Mouse (Mus musculus) retina, postnatal 1 day (tissue): ENCODE measurements around the gene 4930412O13Rik.

Experiments used
- DNase-seq: peaks from one replicate; pipeline ENCODE4 v3.0.0-alpha.2; 2012

Gene 4930412O13Rik

DNA sequence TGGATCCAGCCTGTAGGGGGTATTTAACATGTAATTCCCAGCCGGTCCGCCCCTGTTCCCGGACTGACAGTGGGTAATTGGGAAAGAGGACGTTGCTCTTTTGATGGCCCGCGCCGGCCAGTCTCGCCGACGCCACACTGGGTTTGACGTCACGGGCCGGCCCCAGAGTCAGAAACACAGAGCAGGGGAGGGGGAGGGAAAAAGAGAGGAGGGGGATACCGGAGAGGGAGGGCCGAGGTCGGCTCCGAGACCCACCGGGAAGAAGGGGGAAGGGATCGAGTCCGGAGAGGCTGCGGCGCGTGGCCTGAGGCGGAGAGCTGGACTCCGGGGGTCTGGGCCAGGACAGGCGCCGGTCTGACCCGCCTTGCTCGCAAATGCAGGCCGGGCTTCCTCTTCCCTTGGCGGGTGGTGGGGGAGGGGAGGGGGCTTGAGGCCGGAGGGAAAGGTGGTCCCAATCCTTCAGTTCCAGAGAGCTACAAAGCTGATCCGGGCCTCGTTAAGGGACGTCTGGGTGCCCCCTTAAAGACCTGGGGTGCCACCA is at the start of gene 4930412O13Rik:
TSS of gene 4930412O13Rik (plus strand) at position 202 of the 541 bp plus-strand sequence.
- DNase-seq = peak; percentile 62

DNA sequence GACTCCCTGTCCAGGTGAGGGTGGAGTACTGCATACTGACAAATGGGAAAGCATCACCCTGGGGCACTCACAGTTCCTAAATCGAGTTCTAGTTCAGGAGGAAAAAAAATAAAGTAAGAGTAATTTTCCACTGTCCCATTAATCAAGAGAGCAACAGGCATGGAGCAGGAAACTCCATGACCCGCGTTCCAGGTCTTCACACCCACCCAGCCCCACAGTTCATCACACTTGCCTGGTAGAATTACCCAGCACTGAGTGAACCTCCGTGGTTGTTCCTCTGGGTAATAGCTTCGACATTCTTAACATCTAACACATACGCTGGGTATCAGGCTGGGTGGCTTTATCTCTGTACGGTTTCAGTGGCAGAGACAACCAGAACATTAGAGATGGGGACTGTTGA is 47.3 kb upstream of the 4930412O13Rik start:
- DNase-seq = no peak

DNA sequence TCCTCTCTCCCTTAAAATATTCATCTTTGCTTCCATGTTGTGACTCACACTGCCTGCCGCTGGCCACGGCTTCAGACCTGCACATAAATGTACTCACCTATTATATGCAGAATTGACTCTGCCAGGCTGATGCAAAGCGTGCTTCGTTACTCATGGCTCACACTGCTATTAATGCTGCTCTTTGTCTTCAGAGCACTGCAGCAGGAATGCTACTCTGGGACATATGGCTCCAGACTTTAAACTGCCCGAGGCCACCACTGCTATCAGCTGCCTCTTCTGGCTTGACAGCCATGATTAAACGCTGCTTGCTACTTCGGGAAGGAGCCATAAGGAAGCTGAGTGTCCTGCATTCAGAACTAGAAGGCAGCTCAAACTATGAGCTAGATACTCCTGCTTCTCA is 45.9 kb upstream of the 4930412O13Rik start:
- peak; percentile 44 for DNase-seq

DNA sequence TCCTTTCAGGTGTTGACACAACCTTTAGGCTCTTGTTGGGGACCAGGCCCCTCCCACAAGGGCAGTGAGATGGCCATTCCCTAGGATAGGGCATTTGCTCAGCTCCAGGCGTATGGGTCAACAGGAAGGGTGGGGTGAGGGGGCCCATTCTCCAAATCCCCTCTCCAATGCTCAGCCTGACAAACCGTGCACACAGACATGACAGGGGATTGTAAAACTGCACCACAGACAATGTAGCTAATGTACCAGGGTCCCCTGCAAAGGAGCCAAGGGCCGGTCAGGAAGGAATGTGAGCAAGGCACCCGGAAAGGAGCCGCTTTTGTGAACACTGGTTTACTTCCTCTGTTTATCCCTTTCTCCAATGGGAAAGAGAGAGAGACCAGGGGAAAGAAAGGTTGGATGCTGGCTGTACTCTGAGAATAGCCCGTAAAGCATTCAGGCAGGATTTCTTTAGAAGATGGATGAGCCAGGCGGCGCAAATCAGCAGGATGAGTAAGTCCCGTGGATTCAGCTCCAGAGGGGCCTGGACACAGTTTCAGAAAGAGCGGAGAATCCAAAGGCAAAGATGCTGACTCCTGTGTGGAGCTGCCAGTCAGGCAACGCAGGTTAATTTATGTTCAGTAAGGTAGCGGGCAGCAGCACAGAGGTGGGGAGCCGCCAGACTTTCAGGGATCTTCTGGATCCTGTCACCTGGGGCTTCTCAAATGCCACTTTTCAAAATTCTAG is 28.0 kb upstream of the 4930412O13Rik start:
- no peak for DNase-seq

DNA sequence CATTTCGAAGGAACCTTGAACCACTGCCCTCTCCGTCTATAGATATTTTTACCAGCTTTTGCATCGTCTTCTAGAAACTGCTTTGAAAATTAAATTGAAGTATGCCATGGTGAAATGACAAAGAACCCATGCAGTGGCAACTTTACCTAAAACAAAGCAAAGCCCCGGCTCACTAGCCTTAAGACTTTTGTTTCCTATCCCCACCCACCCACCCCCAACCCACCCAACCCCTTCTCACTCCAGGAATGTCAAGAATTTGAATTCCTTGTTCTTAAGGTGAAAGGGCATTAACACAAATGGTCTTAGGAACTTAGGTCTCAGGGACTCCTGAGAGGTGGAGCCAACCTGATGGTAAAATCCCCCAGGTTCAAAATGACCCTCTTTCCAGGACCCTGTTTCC is 25.2 kb upstream of the 4930412O13Rik start:
- DNase-seq = no peak

DNA sequence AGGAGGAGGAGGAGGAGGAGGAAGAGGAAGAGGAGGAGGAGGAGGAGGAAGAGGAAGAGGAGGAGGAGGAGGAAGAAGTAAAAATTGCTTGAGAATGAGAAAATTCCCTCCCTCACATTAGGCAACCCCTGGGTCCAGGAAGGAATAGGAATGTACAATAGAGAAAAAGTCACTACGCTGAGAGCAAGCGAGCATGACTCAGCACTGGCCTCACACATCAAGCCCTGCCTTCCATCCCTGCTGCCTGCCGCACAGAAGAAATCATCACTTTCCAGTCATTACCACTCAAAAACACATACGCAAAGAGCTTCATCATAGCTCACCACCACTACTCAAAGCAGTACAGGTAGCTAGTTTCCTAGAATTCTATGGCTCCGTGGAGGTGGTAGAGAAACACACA is 20.4 kb upstream of the 4930412O13Rik start:
- DNase-seq = no peak

DNA sequence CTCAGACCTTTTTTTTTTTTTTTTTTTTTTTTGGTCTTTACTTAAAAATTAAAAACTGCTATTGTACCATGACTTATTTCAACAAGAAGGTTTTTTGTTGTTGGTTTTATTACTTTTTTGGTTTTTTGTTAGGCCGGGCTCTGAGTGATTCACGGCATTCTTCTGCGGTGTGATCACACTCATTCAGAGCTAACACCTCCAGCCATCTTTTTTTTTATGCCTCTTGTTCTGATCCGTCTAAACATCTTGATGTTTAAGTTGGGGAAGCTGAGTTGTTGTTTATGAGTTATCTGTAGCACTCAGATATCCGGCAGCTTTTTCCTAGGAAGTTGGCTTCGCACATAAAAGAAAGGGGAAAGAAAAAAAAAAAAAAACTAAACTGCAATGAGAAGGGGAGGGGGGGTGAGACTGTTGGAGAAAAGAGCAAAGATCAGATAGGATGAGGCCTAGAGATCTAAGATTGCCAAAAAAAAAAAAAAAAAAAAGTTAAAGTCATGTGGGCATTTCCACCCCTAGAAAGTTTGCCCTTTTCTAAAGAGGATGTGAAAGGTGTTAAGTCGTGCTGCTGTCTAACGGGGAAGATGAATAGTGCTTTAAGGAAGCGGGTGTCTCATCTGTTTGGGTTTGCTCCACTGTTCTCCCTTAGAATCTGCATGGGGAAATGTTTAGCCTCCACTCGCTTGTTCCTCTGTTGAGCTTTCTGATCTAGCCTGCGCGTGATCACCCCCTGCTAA is 13.8 kb upstream of the 4930412O13Rik start:
- DNase-seq = no peak

DNA sequence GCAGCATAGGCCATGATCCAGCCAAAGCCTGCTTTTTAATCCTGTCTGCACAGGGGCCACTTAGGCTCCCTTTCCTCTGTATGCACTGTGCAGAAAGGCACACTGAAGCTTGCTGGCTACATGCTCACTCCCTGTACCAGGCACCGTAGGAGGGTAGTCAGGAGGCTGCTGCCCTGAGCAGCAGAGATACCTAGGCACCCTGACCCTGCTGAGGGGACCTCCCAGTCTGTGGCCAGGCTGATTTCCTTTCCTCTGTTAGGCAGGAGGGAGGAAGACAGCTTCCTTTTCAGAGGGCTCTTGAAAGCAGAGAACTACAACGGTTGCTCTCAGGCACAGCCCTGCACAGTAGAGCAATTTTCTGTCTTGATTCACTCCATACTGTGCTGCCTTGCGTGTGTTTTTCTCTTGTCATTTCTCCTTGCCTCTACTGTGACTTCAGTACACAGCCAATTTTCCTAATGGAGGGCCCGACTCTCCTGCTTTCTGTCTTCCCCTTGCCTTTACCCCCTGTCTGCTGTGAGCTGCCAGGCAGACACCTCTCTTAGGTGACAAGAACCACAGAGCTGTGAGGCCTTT is 9.8 kb upstream of the 4930412O13Rik start:
- DNase-seq = peak; percentile 10

DNA sequence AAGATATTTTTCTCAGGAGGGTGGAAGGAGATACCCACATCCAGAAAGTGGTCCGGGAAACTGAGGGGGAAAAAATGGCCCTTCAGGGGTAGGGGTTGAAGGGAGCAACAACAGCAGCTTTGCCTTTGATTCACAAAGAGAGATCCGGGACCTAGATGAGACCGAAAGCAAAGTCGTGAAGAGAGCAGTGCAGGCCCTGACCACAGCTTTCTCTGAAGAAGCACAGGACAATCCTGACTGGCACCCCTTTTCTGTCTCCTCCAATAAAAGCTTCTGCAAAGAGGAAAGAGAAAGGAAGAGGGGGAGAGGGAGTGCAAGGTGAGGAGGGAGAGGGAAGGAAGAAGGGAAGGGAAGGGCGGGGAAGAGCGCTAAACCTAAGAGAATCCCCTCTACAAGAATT is 9.3 kb upstream of the 4930412O13Rik start:
- no peak for DNase-seq

DNA sequence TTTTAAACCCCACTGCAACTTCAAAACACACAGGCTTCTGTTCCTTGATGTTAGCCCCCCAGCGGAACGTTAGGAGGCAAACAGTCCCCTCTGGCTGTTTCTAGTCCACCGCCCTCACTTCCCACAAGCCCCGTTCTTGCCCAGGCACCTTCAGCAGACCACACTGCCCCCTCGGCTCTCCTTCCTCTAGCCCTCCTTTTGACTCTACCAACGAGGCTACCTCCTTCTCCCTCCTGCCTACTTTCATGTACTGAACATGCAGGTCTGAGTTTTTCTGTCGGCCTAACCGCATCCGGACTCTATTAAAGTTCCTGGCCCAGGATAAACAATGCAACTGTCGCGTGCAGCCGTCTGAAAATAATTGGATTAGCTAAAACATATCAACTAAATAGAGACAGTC is 8.4 kb upstream of the 4930412O13Rik start:
- DNase-seq = peak; percentile 84

DNA sequence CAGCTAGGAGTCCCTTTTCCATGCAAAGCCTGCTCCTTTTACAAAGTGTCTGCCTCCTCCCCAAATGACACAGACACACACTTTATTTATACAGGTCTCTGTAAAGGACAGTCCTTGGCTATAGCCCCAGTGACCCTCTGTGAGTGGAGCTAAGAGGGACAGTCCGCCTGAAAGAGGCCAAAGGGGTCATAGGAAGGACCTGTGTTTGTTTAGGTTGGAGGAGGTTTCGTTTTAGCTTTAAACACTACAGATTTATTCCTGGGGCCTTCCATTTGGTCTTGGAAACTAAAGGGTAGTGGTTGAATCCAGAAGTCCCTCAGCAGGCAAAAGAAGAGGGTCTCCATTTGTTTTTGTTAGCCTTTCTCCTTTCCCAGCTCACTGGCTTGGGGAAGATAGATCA is 7.3 kb upstream of the 4930412O13Rik start:
- DNase-seq = no peak

DNA sequence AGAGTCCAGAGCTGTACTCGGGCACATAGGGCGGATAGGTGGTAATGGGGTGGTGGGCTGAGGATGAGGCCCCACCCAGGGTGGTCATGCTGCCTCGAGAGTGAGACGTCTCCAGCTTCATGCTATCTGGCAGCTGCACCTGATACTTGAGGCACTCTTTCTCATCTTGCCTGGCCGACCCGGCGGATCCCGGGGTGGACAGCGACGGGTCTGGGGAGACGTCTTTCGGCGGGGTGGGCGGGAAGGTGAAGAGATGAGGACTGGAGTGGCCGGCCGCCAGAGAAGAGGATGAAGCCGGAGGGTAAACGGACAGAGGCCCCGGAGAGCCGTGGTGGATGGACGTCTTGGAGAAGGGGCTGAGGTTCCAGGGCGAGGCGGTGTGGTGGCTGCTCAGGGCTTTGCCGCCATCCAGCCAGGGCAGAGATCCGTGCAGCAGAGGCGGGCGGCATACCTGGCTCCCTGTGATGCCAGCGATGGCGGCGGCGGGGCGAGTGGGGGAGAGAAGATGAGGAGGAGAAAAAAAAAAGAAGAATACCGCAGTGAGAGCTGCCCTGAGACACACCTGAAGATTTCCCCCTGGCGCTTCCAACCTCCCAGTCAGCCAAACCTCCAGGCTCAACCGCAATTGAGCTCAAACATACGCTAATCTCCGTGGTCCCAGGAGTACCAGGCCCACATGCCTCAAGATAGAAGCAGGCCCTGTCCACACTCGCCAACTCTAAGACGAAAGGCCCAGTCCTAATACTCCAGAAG is 6.4 kb upstream of the 4930412O13Rik start:
- DNase-seq = peak; percentile 11

DNA sequence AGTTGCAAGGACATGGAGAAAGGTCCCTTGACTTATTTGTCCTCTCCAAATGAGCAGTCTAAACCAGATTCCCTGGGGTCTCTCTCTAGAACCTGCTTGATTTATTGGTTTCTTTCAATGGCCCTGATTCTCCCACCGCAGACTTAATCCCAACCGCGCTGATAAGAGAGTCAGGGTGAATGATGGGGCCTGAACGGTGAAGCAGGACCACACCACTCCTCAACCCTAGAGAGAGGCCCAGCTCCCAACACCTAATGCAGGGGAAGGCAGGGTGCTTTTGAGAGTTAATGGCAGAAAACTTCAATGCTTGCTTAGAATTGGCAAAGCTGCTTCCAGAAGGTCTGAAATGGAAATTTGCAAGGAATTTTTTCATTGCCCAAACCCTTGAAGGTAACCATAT is 5.8 kb upstream of the 4930412O13Rik start:
- no peak for DNase-seq

DNA sequence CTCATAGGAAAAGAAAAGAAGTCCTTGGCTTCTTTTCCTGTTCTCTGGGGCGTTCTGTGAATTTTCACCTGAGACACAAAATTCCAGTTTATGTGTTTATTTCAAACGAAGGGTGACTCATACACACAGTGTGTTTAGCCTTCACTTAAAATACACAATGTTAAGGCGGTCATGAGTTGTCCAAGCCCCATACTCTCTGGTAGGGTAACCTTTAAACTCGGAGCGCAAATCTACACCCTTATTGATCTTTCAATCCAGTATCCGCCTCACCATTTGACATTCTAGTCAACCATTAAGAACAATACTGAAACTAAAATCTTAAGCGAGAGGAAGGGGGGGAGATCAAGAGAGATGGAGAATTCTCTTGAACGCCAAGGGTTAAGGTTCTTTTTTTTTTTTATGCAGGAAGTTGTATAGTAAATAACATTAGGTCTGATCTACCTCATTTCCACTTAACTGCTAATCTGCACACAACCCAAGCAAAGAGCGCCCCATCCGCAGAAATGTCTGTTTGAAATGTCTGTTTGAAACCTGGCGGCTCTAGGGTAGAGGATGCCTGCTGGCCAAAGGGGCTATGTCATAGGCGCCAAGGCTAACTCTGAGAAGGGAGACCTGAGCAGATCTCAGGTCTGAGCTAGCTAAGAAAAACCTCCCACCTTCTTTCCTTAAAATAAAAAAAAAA is 5.2 kb upstream of the 4930412O13Rik start:
- peak; percentile 11 for DNase-seq

DNA sequence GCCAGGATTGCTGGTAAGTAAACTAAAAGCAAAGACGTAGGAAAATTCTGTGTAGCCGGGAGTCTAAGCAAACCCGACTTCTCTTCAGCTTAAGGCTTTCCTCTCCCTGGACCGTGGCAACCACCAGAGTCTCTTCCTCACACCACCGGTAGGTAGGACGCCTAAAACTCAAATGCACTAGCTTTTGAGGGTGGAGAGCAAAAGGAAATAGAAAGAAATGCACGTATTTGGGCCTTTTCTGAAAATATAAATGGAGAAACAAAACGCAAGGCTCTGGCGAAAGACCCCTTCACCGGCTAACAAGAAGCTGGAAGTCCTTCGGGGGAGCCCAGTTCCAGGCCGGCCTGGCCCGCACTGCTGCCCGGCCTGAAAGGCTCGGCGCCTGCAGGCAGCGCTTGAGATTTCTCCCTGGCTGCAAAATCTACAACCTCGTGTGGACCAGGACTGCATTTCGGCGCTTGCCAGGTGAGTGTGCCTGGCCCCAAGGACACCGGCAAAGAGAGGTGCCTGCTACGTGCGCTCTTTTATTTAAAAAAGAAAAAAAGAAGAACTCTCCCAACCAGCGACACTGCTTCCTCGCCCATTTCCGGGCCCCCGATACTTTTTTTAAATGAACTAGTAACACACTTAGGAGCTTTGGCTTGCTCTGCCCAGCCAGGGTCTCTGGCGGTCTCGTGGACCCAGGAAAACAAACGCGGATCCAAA is 4.3 kb upstream of the 4930412O13Rik start:
- DNase-seq = peak; percentile 22

DNA sequence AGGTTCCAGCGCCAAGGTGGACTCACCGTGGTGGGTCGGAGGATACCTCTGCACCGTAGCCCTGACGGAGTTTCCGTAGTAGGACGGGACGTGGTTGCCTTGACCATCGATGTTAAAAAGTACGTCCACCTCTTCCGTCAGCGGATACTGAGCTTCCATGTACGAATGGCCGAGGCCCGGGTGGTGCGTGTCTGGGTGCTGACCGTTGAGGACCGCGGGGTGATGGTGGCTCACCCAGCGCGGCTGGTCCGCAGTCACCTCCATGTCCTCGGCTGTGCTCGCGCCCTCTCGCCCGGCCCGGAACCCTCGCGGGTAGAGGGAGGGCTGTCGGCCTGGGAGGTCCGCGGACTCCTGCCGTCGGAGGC is 3.7 kb upstream of the 4930412O13Rik start:
- DNase-seq = peak; percentile 28

DNA sequence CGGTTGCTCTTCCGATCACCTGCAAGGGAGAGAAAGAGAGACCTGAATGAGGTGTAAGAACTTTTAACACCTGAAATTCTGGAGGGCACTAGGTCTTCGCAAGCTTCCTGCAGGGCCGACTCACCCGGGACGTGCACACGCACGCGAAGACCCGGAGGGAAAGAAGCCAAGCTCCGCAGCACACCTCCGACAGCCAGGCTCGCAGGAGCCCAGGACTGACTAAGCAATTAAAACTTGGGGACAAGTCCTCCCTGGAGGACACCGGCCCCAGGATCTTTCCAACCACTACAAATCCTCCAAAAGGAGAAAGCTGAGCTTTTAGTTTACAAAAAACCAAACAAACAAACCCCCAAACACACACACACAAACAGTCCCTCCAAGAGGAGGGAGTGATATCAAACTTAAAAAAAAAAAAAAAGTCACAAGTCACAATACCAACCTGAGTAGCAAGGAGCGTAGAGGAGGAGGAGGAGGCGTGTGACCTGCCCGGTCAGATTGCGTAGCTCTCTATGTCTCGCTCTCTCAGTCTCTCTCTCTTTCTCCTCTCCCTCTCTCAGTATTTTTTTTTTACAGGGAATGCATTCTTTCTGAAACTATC is 3.0 kb upstream of the 4930412O13Rik start:
- DNase-seq = no peak

DNA sequence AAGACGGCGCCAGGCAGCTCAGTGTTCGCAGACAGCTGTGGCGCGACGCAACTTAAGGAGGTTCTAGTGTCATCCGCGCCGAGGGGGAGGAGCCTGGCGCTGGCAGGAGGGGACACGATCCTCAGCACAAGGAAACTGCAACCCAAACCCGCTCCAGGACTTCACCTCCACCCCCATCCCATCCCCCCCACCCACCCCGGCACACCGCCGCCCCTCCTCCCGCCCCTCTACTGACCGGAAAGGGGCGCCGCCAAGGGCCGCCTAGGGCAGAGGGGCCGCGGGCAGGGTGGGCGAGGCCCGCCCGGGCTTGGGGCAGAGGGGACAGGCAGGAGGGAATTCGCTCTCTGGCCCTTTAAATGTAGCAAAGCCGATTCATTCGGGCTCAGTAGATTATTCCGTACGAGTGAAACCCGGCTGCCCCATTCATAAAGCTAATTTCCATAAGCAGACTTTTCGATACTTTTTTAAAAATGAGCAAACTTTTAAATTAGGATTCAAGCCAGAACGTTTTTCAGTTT is 2.4 kb upstream of the 4930412O13Rik start:
- peak; percentile 63 for DNase-seq

DNA sequence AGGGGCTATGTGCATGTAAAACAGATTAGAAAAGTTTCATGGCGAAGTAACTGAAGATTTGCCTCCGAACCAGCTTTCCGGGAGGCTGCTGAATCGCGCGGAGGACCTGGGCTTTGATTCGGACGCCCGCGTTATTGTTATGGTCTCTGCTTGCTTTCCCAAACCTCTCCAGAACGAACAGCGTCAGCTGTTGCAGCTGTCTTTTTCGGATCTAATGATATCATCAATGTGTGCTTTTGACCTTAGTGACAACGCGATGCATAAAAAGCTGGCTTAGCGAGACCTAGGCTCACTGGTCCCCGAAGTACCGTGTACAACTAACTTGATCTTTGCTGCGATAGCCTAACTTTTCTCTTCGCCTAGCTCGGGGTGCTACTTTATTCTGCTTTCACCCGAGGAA is 2.0 kb upstream of the 4930412O13Rik start:
- no peak for DNase-seq

DNA sequence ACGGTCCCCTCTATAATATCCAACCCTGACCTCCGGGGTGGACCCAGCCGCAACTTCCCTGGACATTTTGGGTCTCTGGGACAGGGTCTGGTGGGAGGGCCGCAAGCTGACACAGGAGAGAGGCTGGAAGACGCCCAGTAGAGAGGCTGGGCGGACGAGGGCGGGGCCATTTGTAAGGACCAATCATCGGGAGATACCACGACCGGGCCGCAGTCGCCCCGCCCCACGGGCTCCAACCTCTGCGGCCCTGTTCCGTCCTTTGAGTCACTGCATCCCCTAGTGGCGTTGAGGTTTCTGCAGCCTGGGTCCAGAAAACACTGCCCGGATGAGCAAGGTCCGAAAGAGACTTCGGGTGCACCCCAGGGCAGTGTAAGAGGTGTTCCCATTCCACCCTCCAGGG is 1.6 kb upstream of the 4930412O13Rik start:
- peak; percentile 94 for DNase-seq

DNA sequence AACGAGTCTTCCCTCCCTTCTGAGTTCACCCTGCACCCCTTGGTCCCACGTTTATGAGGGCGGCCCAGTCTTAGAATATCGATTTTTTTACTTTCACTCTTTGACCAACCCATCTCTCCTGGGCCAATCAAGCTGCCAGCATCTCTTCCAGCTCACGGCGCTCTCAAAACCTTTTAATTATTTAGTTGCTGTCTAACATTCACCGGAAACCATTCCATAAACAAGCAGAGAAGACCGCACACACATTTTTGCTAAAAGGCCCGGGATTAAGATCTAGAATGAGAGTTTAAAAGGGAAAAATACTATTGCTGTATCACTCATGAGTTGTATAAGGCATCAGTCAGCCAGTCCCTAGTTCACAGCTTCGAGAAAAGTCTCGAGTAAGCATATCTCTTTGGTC is 781 bp upstream of the 4930412O13Rik start:
- no peak for DNase-seq
